Mouse (Mus musculus): ENCODE measurements around the gene Vmn1r30. TPM values are rescaled to one million over a fixed set of nuclear protein-coding genes. Genes with fewer than 3 reads are reported as not detected.

Vmn1r30 gene
- total RNA-seq (2014; fragmentation: Nextera tagmentation) (not detected in 2 replicates), total RNA-seq (2017) (not detected in 2 replicates)

GRCm38 (mm10) chr6:58443285-58443684, at the start of gene Vmn1r30:
TSS of gene Vmn1r30 (minus strand) at chr6:58443385.
- no peak for ATAC-seq (replicated peaks; ENCODE audit: poor library complexity, severe bottlenecking)

- no peak for ATAC-seq (replicated peaks; ENCODE audit: poor library complexity, severe bottlenecking)
These were observed 32.0 kb upstream of the Vmn1r30 start, which contains the start of gene Vmn1r31 for GRCm38 (mm10) chr6:58475230-58475629. TSS of gene Vmn1r31 (minus strand) at chr6:58475330.

Other genes with a start within 250 kb of the Vmn1r30 start
- not detected in 2 replicates for gene Vmn1r27, start 224.6 kb downstream of the Vmn1r30 start, total RNA-seq (2014; fragmentation: Nextera tagmentation)
- gene Vmn1r27, start 224.6 kb downstream of the Vmn1r30 start, total RNA-seq (2017) = not detected in 2 replicates
- not detected in 2 replicates for gene Vmn1r28, start 181.3 kb downstream of the Vmn1r30 start, total RNA-seq (2014; fragmentation: Nextera tagmentation)
- gene Vmn1r28, start 181.3 kb downstream of the Vmn1r30 start, total RNA-seq (2017) = not detected in 2 replicates
- gene Vmn1r29, start 141.8 kb downstream of the Vmn1r30 start, total RNA-seq (2014; fragmentation: Nextera tagmentation) = not detected in 2 replicates
- gene Vmn1r29, start 141.8 kb downstream of the Vmn1r30 start, total RNA-seq (2017) = not detected in 2 replicates
- not detected in 2 replicates for gene Vmn1r31, start 31.9 kb upstream of the Vmn1r30 start, total RNA-seq (2014; fragmentation: Nextera tagmentation)
- not detected in 2 replicates for gene Vmn1r31, start 31.9 kb upstream of the Vmn1r30 start, total RNA-seq (2017)
- gene Abcg2, start 141.1 kb upstream of the Vmn1r30 start, total RNA-seq (2014; fragmentation: Nextera tagmentation) = 11.5 and 26.9 TPM in 2 replicates
- gene Abcg2, start 141.1 kb upstream of the Vmn1r30 start, total RNA-seq (2017) = 59.2 and 67.7 TPM in 2 replicates

Data from granulocyte monocyte progenitor cell, adult 5-6 weeks (primary cell).